Mouse (Mus musculus) neural tube, embryonic 13.5 days (tissue): Measurements from ENCODE around the gene Tbc1d22b. TPM values are rescaled to one million over a fixed set of nuclear protein-coding genes. Genes with fewer than 3 reads are reported as not detected.

Source experiments
- ATAC-seq: fragments of 200-750 bp; cut with Nextera tagmentation; 2 replicates; pipeline ENCODE4 v1.8.0; 2017; ENCODE audit warnings: low read depth, mild to moderate bottlenecking, moderate TSS enrichment, moderate library complexity
- H3K27ac ChIP-seq: fragments of 300-500 bp; sonication (generic); replicated peaks from 2 replicates; pipeline ENCODE4 v1.5.1; 2015; ENCODE audit warnings: moderate library complexity, mild to moderate bottlenecking, inconsistent platforms
- H3K27me3 ChIP-seq: fragments of 300-500 bp; sonication (generic); 2 replicates; pipeline ENCODE4 v1.6.1; 2015; ENCODE audit warnings: mild to moderate bottlenecking, inconsistent platforms
- H3K36me3 ChIP-seq: fragments of 300-500 bp; sonication (generic); 2 replicates; pipeline ENCODE4 v1.6.1; 2015; ENCODE audit warnings: mild to moderate bottlenecking, inconsistent platforms
- H3K4me1 ChIP-seq: fragments of 300-500 bp; sonication (generic); replicated peaks from 2 replicates; pipeline ENCODE4 v1.6.1; 2015; ENCODE audit warnings: inconsistent platforms
- H3K4me2 ChIP-seq: fragments of 300-500 bp; sonication (generic); 2 replicates; pipeline ENCODE4 v1.6.1; 2015; ENCODE audit warnings: inconsistent platforms, mild to moderate bottlenecking, moderate library complexity
- H3K4me3 ChIP-seq: fragments of 300-500 bp; sonication (generic); 2 replicates; pipeline ENCODE4 v1.5.1; 2015; ENCODE audit warnings: mild to moderate bottlenecking, inconsistent platforms
- H3K9ac ChIP-seq: fragments of 300-500 bp; sonication (generic); 2 replicates; pipeline ENCODE4 v1.6.1; 2015; ENCODE audit warnings: moderate library complexity, mild to moderate bottlenecking, inconsistent platforms
- H3K9me3 ChIP-seq: fragments of 300-500 bp; sonication (generic); 2 replicates; pipeline ENCODE4 v1.6.1; 2016; ENCODE audit warnings: inconsistent platforms
- WGBS: fragments of 180-500 bp; shearing (Covaris S2); methylation state at CpG from one replicate; pipeline ENCODE4 v1.1.7; 2015; 5-methylcytosine and 5-hydroxymethylcytosine counted together
- polyA plus RNA-seq: library from polyadenylated mRNA; unstranded; fragments of >200 nt; fragmentation: Nextera tagmentation; extraction: Ambion mirVana; gene quantifications from 2 replicates; pipeline ENCODE4 v1.2.1, GENCODE M21; 2015

Tbc1d22b gene
- polyA plus RNA-seq, 1 experiment from 2014 or later = 24.7 TPM

DNA sequence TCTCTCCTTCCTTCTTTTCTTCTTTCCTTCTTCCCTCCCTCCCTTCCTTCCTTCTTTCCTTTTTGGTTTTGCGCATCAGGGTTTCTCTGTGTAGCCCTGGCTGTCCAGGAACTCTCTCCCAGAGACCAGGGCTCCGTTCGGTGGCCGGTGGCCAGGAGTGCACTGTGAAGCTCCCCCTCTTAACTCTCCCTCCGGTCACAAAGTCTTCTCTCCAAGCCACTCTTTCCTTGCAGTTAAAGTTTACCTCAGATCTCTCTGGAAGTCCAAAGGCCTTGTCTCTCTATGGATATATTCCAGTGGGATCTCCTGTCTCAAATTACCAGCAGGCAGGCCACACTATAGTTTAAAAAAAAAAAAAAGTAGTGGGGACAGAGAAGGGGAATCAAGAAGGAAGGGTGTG is 4.3 kb upstream of the Tbc1d22b start:
- no peak overlapping the region for H3K27ac ChIP-seq
- no peaks in the 10 kb centered on the region for H3K9me3 ChIP-seq
- no peak overlapping the region for H3K9ac ChIP-seq
- H3K4me3 ChIP-seq = no peak overlapping the region
- ATAC-seq = no peak
- H3K4me2 ChIP-seq = no peak overlapping the region
- H3K36me3 ChIP-seq = no peaks in the 10 kb centered on the region
- WGBS = 94% methylated on average over 5 of the region's 5 CpGs
- H3K27me3 ChIP-seq = no peaks in the 10 kb centered on the region; the same call in 1 of the 2 replicates
- peaks cover 4% of the 10 kb centered on the region for H3K4me1 ChIP-seq

DNA sequence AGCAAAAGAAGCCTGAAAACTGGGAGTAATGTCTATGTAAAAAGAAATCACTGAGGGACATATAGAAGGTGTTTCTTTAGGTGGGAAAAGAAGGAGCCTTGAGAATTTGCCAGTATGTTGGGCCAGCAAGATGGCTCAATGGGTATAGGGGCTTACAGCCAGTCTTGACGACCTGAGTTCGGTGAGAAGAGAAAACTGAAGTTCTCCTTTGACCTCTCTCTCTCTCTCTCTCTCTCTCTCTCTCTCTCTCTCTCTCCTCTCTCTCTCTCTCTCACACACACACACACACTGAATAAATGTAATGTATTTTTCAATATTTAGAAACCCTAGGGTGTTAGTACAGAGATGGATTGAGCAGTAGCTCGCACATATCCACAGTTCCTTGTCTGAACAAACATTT is 1.1 kb upstream of the Tbc1d22b start:
- H3K9me3 ChIP-seq = no peaks in the 10 kb centered on the region
- H3K9ac ChIP-seq = no peak overlapping the region
- no peak overlapping the region for H3K4me2 ChIP-seq
- H3K4me1 ChIP-seq = peaks cover 24% of the 10 kb centered on the region
- H3K4me3 ChIP-seq = no peak overlapping the region
- 65% methylated on average over 3 of the region's 3 CpGs for WGBS
- no peaks in the 10 kb centered on the region; the same call in 1 of the 2 replicates for H3K27me3 ChIP-seq
- no peaks in the 10 kb centered on the region for H3K36me3 ChIP-seq
- H3K27ac ChIP-seq = no peak overlapping the region
- ATAC-seq = no peak

DNA sequence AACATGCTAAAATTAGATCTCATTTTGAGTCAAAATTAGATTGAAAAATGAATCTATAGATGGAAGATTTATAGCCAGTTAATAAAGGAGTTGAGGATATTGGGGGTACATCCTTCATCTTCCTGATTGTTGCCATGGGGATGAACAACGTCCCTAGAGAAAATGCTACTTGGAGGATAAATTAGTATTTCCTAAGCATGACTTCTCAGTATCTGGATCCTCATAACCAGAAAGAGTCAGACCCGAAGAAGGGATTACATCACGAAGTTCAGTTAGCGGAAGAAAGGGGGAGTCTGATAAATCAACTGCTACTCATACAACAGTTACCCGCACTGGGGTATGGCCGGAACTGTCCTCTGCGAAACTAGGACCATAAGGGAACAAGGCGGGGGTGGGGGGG is 591 bp upstream of the Tbc1d22b start:
- H3K9ac ChIP-seq = no peak overlapping the region
- no peaks in the 10 kb centered on the region; the same call in 1 of the 2 replicates for H3K27me3 ChIP-seq
- peaks cover 24% of the 10 kb centered on the region for H3K4me1 ChIP-seq
- no peak overlapping the region for H3K27ac ChIP-seq
- ATAC-seq = no peak; the same call in 1 of the 2 replicates
- peak overlapping the region; percentile 98 for H3K4me2 ChIP-seq
- no peak overlapping the region for H3K4me3 ChIP-seq
- H3K9me3 ChIP-seq = no peaks in the 10 kb centered on the region
- H3K36me3 ChIP-seq = no peaks in the 10 kb centered on the region
- 58% methylated on average over 8 of the region's 8 CpGs for WGBS

DNA sequence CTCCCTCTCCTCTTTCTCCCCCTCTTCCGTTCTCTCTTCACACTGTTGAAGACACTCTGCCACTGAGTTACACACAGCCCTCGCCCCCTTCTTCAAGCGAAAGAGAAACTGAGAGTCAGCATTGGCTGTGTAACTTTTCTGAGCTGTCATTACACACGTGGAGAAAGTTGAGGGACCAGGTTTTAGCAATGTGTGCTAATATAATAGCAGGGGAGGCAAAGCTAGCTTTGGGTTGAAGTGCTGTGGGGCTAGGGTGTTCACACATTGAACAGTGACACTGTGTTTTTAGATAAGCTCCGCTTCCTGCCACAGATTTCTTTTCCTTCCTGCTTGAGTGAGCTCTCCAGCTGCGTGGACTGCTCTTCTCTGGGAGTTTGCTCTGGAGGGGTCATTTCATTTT is 1.4 kb downstream of the Tbc1d22b start:
- Histone ChIP-seq H3K27me3 (no peaks in the 10 kb centered on the region; the same call in 1 of the 2 replicates), H3K4me1 (peaks cover 24% of the 10 kb centered on the region), H3K4me2 (peak overlapping the region; percentile 98), H3K9me3 (no peaks in the 10 kb centered on the region), H3K4me3 (peak overlapping the region; percentile 95), H3K9ac (peak overlapping the region; percentile 97; the same call in 1 of the 2 replicates), H3K27ac (no peak overlapping the region), H3K36me3 (no peaks in the 10 kb centered on the region)
- no peak for ATAC-seq
- WGBS = 65% methylated on average over 6 of the region's 6 CpGs

DNA sequence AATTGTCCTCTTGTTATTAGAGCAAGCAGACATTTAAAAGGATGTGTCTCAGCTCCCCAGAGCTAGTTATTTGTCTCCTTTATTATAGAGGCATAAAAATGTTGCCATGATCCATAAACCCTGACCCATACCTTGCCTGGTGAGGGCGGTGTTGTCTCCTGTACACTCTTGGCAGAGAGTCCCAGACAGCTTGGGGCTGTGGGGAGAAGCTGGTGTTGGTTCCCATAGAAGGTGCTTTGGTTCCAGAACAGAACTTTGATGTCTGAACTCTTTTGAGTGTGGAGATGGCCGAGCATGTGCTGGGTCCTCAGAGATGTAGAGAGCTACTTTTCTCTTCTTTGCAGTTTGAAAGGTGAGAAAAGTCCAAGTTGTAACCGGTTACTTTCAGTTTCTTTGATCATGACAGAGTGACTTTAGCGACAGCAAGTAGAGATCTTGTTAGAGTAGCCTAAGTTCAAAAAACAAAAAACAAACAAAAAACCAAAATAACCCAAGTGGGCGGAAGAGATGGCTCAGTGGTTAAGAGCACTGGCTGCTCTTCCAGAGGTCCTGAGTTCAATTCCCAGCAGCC is 2.7 kb downstream of the Tbc1d22b start, which contains the start of gene Tmem217:
Tmem217 (minus strand) TSS at position 224 of the 571 bp plus-strand sequence.
- H3K27ac ChIP-seq = no peak within 1 kb of the TSS
- no peaks in the 10 kb centered on the region for H3K36me3 ChIP-seq
- no peaks in the 10 kb centered on the region; the same call in 1 of the 2 replicates for H3K27me3 ChIP-seq
- H3K9ac ChIP-seq = 0 out of 2 replicates have a peak within 1 kb of the TSS, but pooled peaks have one; percentile 97
- H3K4me1 ChIP-seq = peaks cover 24% of the 10 kb centered on the region
- H3K4me3 ChIP-seq = no peak within 1 kb of the TSS
- H3K9me3 ChIP-seq = no peaks in the 10 kb centered on the region
- H3K4me2 ChIP-seq = peak within 1 kb of the TSS; percentile 98; the same call in 1 of the 2 replicates
- WGBS = 91% methylated on average over 5 of the region's 5 CpGs
- no peak for ATAC-seq

DNA sequence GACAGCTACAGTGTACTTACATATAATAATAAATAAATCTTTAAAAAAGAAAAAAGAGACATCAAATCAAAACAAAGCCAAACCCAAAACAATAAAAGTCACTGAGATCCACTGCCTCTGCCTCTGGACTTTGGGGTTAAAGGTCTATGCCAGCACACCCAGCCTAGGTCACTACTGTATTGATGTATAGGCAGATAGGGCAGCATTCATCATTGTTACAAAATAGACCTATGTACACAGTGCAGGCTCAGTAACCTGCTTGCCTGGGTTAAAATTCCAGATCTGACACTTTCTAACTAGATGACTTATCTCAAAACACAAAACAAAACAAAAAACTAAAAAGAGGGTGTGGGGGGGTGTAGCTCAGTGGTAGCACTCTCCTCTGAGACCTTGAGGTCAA is 4.6 kb downstream of the Tbc1d22b start:
- H3K27ac ChIP-seq = no peak overlapping the region
- no peak overlapping the region for H3K9ac ChIP-seq
- no peak overlapping the region for H3K4me2 ChIP-seq
- H3K9me3 ChIP-seq = no peaks in the 10 kb centered on the region
- H3K27me3 ChIP-seq = no peaks in the 10 kb centered on the region
- no peak overlapping the region for H3K4me3 ChIP-seq
- H3K36me3 ChIP-seq = no peaks in the 10 kb centered on the region
- ATAC-seq = no peak
- peaks cover 24% of the 10 kb centered on the region for H3K4me1 ChIP-seq

DNA sequence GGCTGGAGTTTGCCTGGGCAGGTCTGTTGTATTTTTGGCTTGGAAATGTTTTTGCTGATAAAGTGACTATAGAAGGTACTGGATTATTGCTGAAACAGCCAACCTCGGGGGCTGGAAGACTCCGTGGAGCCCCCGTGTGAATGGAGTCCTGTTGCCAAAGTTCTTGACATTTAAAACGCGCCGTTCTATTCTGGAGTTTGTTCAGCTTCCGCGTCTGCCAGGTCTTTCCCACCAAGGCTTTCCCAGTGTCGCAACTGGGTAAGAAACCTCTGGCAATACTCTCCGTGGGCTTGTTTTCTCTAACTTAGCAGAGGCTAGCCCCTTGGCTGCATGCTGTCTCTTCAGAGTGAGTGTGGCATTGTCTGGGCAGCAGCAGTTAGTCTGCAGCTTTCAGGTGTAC is 6.9 kb downstream of the Tbc1d22b start:
- peaks cover 8% of the 10 kb centered on the region; the same call in 1 of the 2 replicates for H3K4me1 ChIP-seq
- H3K36me3 ChIP-seq = peaks cover 7% of the 10 kb centered on the region
- ATAC-seq = no peak
- 89% methylated on average over 10 of the region's 10 CpGs for WGBS
- H3K27me3 ChIP-seq = no peaks in the 10 kb centered on the region
- H3K4me2 ChIP-seq = no peak overlapping the region
- no peak overlapping the region for H3K4me3 ChIP-seq
- H3K9me3 ChIP-seq = 0 out of 2 replicates have a peak, but pooled peaks cover 4% of the 10 kb centered on the region
- H3K9ac ChIP-seq = no peak overlapping the region
- no peak overlapping the region for H3K27ac ChIP-seq

- ATAC-seq = no peak
- Histone ChIP-seq H3K27me3 (no peaks in the 10 kb centered on the region), H3K4me2 (no peak overlapping the region), H3K9me3 (0 out of 2 replicates have a peak, but pooled peaks cover 4% of the 10 kb centered on the region), H3K4me3 (no peak overlapping the region), H3K9ac (no peak overlapping the region), H3K36me3 (peaks cover 7% of the 10 kb centered on the region), H3K4me1 (0 out of 2 replicates have a peak, but pooled peaks cover 4% of the 10 kb centered on the region), H3K27ac (no peak overlapping the region)
- WGBS = 91% methylated on average over 7 of the region's 7 CpGs
These were observed 7.3 kb downstream of the Tbc1d22b start for GRCm38 (mm10) chr17:29556893-29557292.

GRCm38 (mm10) chr17:29558476-29558875 is 8.9 kb downstream of the Tbc1d22b start:
- Histone ChIP-seq H3K4me2 (no peak overlapping the region), H3K27ac (no peak overlapping the region), H3K27me3 (no peaks in the 10 kb centered on the region), H3K36me3 (peaks cover 7% of the 10 kb centered on the region), H3K4me3 (no peak overlapping the region), H3K9ac (no peak overlapping the region), H3K9me3 (0 out of 2 replicates have a peak, but pooled peaks cover 4% of the 10 kb centered on the region), H3K4me1 (no peaks in the 10 kb centered on the region)
- no peak for ATAC-seq
- 75% methylated on average over 5 of the region's 5 CpGs for WGBS

- no peak overlapping the region for H3K4me3 ChIP-seq
- H3K27me3 ChIP-seq = no peaks in the 10 kb centered on the region
- peaks cover 11% of the 10 kb centered on the region; the same call in 1 of the 2 replicates for H3K4me1 ChIP-seq
- no peak overlapping the region for H3K9ac ChIP-seq
- H3K36me3 ChIP-seq = peaks cover 36% of the 10 kb centered on the region
- no peaks in the 10 kb centered on the region for H3K9me3 ChIP-seq
- no peak overlapping the region for H3K4me2 ChIP-seq
- no peak for ATAC-seq
- WGBS = 98% methylated on average over 5 of the region's 5 CpGs
- no peak overlapping the region for H3K27ac ChIP-seq
These were observed 15.9 kb downstream of the Tbc1d22b start for GRCm38 (mm10) chr17:29565521-29565920.

DNA sequence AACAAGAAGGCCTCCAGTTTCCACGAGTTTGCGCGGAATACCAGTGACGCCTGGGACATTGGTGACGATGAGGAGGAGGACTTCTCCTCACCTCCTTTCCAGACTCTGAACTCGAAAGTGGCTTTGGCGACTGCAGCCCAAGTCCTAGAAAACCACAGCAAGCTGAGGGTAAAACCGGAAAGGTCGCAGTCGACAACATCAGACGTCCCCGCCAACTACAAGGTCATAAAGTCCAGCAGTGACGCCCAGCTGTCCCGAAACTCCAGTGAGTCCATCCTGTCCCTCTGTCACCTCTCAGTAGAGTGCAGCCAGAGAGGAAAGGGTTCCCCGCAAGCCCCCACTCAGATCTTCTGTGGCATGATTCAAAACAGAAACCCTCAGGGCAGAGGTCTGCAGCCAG is 18.9 kb downstream of the Tbc1d22b start:
- H3K36me3 ChIP-seq = peaks cover 65% of the 10 kb centered on the region

DNA sequence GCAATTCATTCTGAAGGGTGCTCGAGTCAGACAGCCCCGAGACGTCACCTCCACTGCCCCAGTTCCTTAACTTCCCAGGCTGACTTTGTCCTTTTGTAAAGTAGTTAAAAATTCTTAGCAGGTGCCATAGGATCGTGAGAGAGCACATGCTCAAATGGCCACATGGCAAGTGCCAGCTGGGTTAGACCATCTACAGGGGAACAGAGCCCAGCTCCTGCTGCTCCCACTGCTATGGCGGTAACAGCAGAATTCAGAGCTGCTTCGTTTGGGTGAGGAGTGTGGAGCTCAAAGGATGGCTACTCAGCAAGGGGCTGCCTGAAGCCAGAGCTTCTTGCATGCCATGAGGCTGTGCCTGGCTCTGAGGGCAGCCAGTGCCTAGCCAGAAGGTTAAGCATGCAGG is 20.2 kb downstream of the Tbc1d22b start:
- Histone ChIP-seq H3K9me3 (no peaks in the 10 kb centered on the region), H3K4me1 (peaks cover 11% of the 10 kb centered on the region; the same call in 1 of the 2 replicates), H3K4me2 (no peak overlapping the region), H3K27ac (no peak overlapping the region), H3K36me3 (peaks cover 68% of the 10 kb centered on the region), H3K27me3 (no peaks in the 10 kb centered on the region), H3K4me3 (no peak overlapping the region), H3K9ac (no peak overlapping the region)
- ATAC-seq = no peak
- WGBS = 82% methylated on average over 6 of the region's 6 CpGs

More for the DNA sequence above, 18.9 kb downstream of the Tbc1d22b start:
- Histone ChIP-seq H3K9me3 (no peaks in the 10 kb centered on the region), H3K27ac (no peak overlapping the region), H3K27me3 (no peaks in the 10 kb centered on the region), H3K4me3 (no peak overlapping the region), H3K4me1 (peaks cover 11% of the 10 kb centered on the region; the same call in 1 of the 2 replicates), H3K4me2 (no peak overlapping the region), H3K9ac (no peak overlapping the region)
- 90% methylated on average over 15 of the region's 15 CpGs for WGBS
- no peak for ATAC-seq
